Mouse (Mus musculus): ENCODE data around the gene Mrpl22. TPM values are rescaled to one million over a fixed set of nuclear protein-coding genes. Genes with fewer than 3 reads are reported as not detected.
"Not testable (repeated sequence)": the region's sequence is repeated elsewhere in the genome, so short reads cannot be mapped to it uniquely, and the experiment has no call there.

The Mrpl22 gene
- polyA plus RNA-seq, 1 experiment from 2014 or later, result 117 TPM

GRCm38 (mm10) chr11:58213673-58214342 lies 42.3 kb downstream of the Mrpl22 start:
- Histone ChIP-seq H3K9ac (ENCODE audit: low read depth, low read length) (no peak overlapping the region), H3K4me3 (ENCODE audit: low read depth, low read length) (no peak overlapping the region), H3K9me3 (ENCODE audit: control insufficient read depth, low read length) (no peaks in the 10 kb centered on the region), H3K4me2 (replicated peaks; ENCODE audit: low read depth, low read length) (no peak overlapping the region), H3K27ac (ENCODE audit: low read depth, low read length) (no peak overlapping the region), H3K36me3 (ENCODE audit: control insufficient read depth, insufficient read depth, low read length) (no peaks in the 10 kb centered on the region), H3K27me3 (ENCODE audit: control insufficient read depth, insufficient read depth, low read length) (no peaks in the 10 kb centered on the region), H3K4me1 (replicated peaks; ENCODE audit: control insufficient read depth, insufficient read depth, low read length) (no peaks in the 10 kb centered on the region)
- ATAC-seq (ENCODE audit: low FRiP score) (no peak), DNase-seq (ENCODE audit: low spot score) (no peak)
- 84% methylated on average over 7 of the region's 7 CpGs for WGBS

GRCm38 (mm10) chr11:58214391-58215048 lies 43.1 kb downstream of the Mrpl22 start:
- Histone ChIP-seq H3K27me3 (ENCODE audit: control insufficient read depth, insufficient read depth, low read length) (no peaks in the 10 kb centered on the region), H3K4me3 (ENCODE audit: low read depth, low read length) (no peak overlapping the region), H3K27ac (ENCODE audit: low read depth, low read length) (no peak overlapping the region), H3K4me1 (replicated peaks; ENCODE audit: control insufficient read depth, insufficient read depth, low read length) (no peaks in the 10 kb centered on the region), H3K4me2 (replicated peaks; ENCODE audit: low read depth, low read length) (peak overlapping the region; percentile 26), H3K9ac (ENCODE audit: low read depth, low read length) (no peak overlapping the region), H3K9me3 (ENCODE audit: control insufficient read depth, low read length) (no peaks in the 10 kb centered on the region), H3K36me3 (ENCODE audit: control insufficient read depth, insufficient read depth, low read length) (no peaks in the 10 kb centered on the region)
- no peak for ATAC-seq (ENCODE audit: low FRiP score)
- peak; percentile 43 for DNase-seq (ENCODE audit: low spot score)
- 43% methylated on average over 17 of the region's 17 CpGs for WGBS

- DNase-seq (ENCODE audit: low spot score); H3K4me1 ChIP-seq (replicated peaks; ENCODE audit: control insufficient read depth, insufficient read depth, low read length); H3K4me2 ChIP-seq (replicated peaks; ENCODE audit: low read depth, low read length); H3K27ac ChIP-seq (ENCODE audit: low read depth, low read length); H3K27me3 ChIP-seq (ENCODE audit: control insufficient read depth, insufficient read depth, low read length); H3K36me3 ChIP-seq (ENCODE audit: control insufficient read depth, insufficient read depth, low read length); H3K9me3 ChIP-seq (ENCODE audit: control insufficient read depth, low read length); H3K9ac ChIP-seq (ENCODE audit: low read depth, low read length); H3K4me3 ChIP-seq (ENCODE audit: low read depth, low read length); ATAC-seq (ENCODE audit: low FRiP score): not testable (repeated sequence)
- 44% methylated on average over 1 of the region's 3 CpGs for WGBS
These were observed 43.6 kb downstream of the Mrpl22 start for GRCm38 (mm10) chr11:58215049-58215430.

GRCm38 (mm10) chr11:58215814-58216213 lies 44.4 kb downstream of the Mrpl22 start:
- no peaks in the 10 kb centered on the region for H3K27me3 ChIP-seq (ENCODE audit: control insufficient read depth, insufficient read depth, low read length)

GRCm38 (mm10) chr11:58216823-58217222 lies 45.4 kb downstream of the Mrpl22 start:
- H3K9me3 ChIP-seq (ENCODE audit: control insufficient read depth, low read length), result no peaks in the 10 kb centered on the region
- 93% methylated on average over 6 of the region's 6 CpGs for WGBS
- H3K36me3 ChIP-seq (ENCODE audit: control insufficient read depth, insufficient read depth, low read length), result no peaks in the 10 kb centered on the region
- no peak for DNase-seq (ENCODE audit: low spot score)
- no peak overlapping the region for H3K9ac ChIP-seq (ENCODE audit: low read depth, low read length)
- H3K4me1 ChIP-seq (replicated peaks; ENCODE audit: control insufficient read depth, insufficient read depth, low read length), result no peaks in the 10 kb centered on the region
- no peak overlapping the region for H3K4me3 ChIP-seq (ENCODE audit: low read depth, low read length)
- no peak overlapping the region for H3K27ac ChIP-seq (ENCODE audit: low read depth, low read length)
- no peak for ATAC-seq (ENCODE audit: low FRiP score)
- no peak overlapping the region for H3K4me2 ChIP-seq (replicated peaks; ENCODE audit: low read depth, low read length)
- H3K27me3 ChIP-seq (ENCODE audit: control insufficient read depth, insufficient read depth, low read length), result no peaks in the 10 kb centered on the region

More at GRCm38 (mm10) chr11:58215814-58216213, 44.4 kb downstream of the Mrpl22 start:
- WGBS, result 88% methylated on average over 5 of the region's 5 CpGs
- Histone ChIP-seq H3K4me1 (replicated peaks; ENCODE audit: control insufficient read depth, insufficient read depth, low read length) (no peaks in the 10 kb centered on the region), H3K4me3 (ENCODE audit: low read depth, low read length) (no peak overlapping the region), H3K36me3 (ENCODE audit: control insufficient read depth, insufficient read depth, low read length) (no peaks in the 10 kb centered on the region), H3K4me2 (replicated peaks; ENCODE audit: low read depth, low read length) (no peak overlapping the region), H3K9me3 (ENCODE audit: control insufficient read depth, low read length) (no peaks in the 10 kb centered on the region), H3K9ac (ENCODE audit: low read depth, low read length) (no peak overlapping the region), H3K27ac (ENCODE audit: low read depth, low read length) (no peak overlapping the region)
- ATAC-seq (ENCODE audit: low FRiP score) (no peak), DNase-seq (ENCODE audit: low spot score) (no peak)

GRCm38 (mm10) chr11:58223751-58224150 lies 52.3 kb downstream of the Mrpl22 start:
- WGBS, result 44% methylated on average over 4 of the region's 4 CpGs
- Histone ChIP-seq H3K4me2 (replicated peaks; ENCODE audit: low read depth, low read length) (no peak overlapping the region), H3K36me3 (ENCODE audit: control insufficient read depth, insufficient read depth, low read length) (no peaks in the 10 kb centered on the region), H3K9me3 (ENCODE audit: control insufficient read depth, low read length) (no peaks in the 10 kb centered on the region), H3K4me3 (ENCODE audit: low read depth, low read length) (no peak overlapping the region), H3K4me1 (replicated peaks; ENCODE audit: control insufficient read depth, insufficient read depth, low read length) (no peaks in the 10 kb centered on the region), H3K27ac (ENCODE audit: low read depth, low read length) (no peak overlapping the region), H3K27me3 (ENCODE audit: control insufficient read depth, insufficient read depth, low read length) (no peaks in the 10 kb centered on the region), H3K9ac (ENCODE audit: low read depth, low read length) (no peak overlapping the region)
- DNase-seq (ENCODE audit: low spot score) (no peak), ATAC-seq (ENCODE audit: low FRiP score) (no peak)

- no peak for ATAC-seq (ENCODE audit: low FRiP score)
- 54% methylated on average over 7 of the region's 7 CpGs for WGBS
- no peaks in the 10 kb centered on the region for H3K36me3 ChIP-seq (ENCODE audit: control insufficient read depth, insufficient read depth, low read length)
- no peak overlapping the region for H3K9ac ChIP-seq (ENCODE audit: low read depth, low read length)
- no peak for DNase-seq (ENCODE audit: low spot score)
- H3K9me3 ChIP-seq (ENCODE audit: control insufficient read depth, low read length), result no peaks in the 10 kb centered on the region
- H3K27me3 ChIP-seq (ENCODE audit: control insufficient read depth, insufficient read depth, low read length), result no peaks in the 10 kb centered on the region
- no peak overlapping the region for H3K27ac ChIP-seq (ENCODE audit: low read depth, low read length)
- H3K4me1 ChIP-seq (replicated peaks; ENCODE audit: control insufficient read depth, insufficient read depth, low read length), result no peaks in the 10 kb centered on the region
- H3K4me3 ChIP-seq (ENCODE audit: low read depth, low read length), result no peak overlapping the region
- H3K4me2 ChIP-seq (replicated peaks; ENCODE audit: low read depth, low read length), result no peak overlapping the region
These were observed 52.9 kb downstream of the Mrpl22 start for GRCm38 (mm10) chr11:58224313-58224712.

- not testable (repeated sequence) for H3K4me1 ChIP-seq (replicated peaks; ENCODE audit: control insufficient read depth, insufficient read depth, low read length); H3K9ac ChIP-seq (ENCODE audit: low read depth, low read length); H3K27ac ChIP-seq (ENCODE audit: low read depth, low read length); DNase-seq (ENCODE audit: low spot score); ATAC-seq (ENCODE audit: low FRiP score); H3K4me2 ChIP-seq (replicated peaks; ENCODE audit: low read depth, low read length); H3K36me3 ChIP-seq (ENCODE audit: control insufficient read depth, insufficient read depth, low read length); H3K27me3 ChIP-seq (ENCODE audit: control insufficient read depth, insufficient read depth, low read length); H3K9me3 ChIP-seq (ENCODE audit: control insufficient read depth, low read length); H3K4me3 ChIP-seq (ENCODE audit: low read depth, low read length)
- 75% methylated on average over 2 of the region's 2 CpGs for WGBS
These were observed 53.4 kb downstream of the Mrpl22 start for GRCm38 (mm10) chr11:58224872-58225271.

- DNase-seq (ENCODE audit: low spot score) (peak; percentile 82), ATAC-seq (ENCODE audit: low FRiP score) (no peak)
- no peaks in the 10 kb centered on the region for H3K4me1 ChIP-seq (replicated peaks; ENCODE audit: control insufficient read depth, insufficient read depth, low read length)
- H3K27ac ChIP-seq (ENCODE audit: low read depth, low read length), result no peak overlapping the region
- 6% methylated on average over 5 of the region's 5 CpGs for WGBS
- no peaks in the 10 kb centered on the region for H3K9me3 ChIP-seq (ENCODE audit: control insufficient read depth, low read length)
- H3K4me2 ChIP-seq (replicated peaks; ENCODE audit: low read depth, low read length), result no peak overlapping the region
- H3K27me3 ChIP-seq (ENCODE audit: control insufficient read depth, insufficient read depth, low read length), result no peaks in the 10 kb centered on the region
- H3K9ac ChIP-seq (ENCODE audit: low read depth, low read length), result no peak overlapping the region
- H3K4me3 ChIP-seq (ENCODE audit: low read depth, low read length), result no peak overlapping the region
- no peaks in the 10 kb centered on the region for H3K36me3 ChIP-seq (ENCODE audit: control insufficient read depth, insufficient read depth, low read length)
These were observed 54.2 kb downstream of the Mrpl22 start for GRCm38 (mm10) chr11:58225655-58226054.
